Mouse (Mus musculus) T-helper 17 cell (primary cell): ENCODE results near the gene Mtrr.

ENCODE experiments used
- in situ Hi-C, 2 experiments: fragments of 300-600 bp; cut with MboI, MseI; formaldehyde crosslinking; loops; 1 replicate in 1 of 2; 2 replicates in 1 of 2; pipeline ENCODE4 v1.15.1; 2025; ENCODE audit warnings: high pct_unique_total_duplicates in 2 of 2

Mtrr gene

GRCm38 (mm10) chr13:68572247-68572646 lies 9.7 kb downstream of the Mtrr start:
- in situ Hi-C loops, result loop anchor here in 1 of 2 experiments (10.0 kb wide), 1 partner anchor 707 kb away; the partner anchor contains the start of gene BC048507

DNA sequence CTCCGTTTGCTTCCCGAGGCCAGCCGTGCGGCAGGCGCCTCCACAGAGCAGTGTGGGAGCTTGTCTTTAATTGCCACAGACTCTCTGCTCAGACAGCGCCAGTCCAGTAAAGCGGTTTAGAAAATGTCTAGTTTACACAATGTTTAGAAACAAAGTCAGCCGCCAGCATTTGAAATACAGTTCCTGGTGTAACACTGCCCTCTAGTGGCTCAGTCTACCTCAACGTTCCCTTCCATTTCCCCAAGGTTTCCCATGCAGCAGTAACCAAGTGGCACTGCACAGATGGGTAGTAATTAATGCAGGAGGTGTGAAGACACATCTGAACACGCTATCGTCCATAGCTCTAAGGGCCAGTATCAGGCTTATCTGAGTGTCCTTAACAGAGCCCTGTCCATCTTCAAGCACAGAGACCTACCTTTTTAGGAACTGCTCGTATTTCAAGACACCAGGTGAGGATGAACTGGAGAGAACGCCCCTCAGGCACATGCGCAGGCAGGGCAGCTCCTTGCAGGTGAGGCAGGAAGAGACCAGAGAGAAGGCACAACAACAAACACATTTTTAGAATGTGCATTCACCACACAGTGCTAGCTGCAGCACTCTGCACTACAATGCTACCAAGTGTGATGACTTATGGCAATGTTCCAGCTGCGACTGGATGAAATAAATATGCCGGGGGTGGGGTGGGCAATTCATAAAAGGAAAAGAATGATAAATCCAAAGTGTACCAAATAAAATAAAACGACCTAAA lies 12.2 kb downstream of the Mtrr start:
- in situ Hi-C loops, result loop anchor here in 1 of 2 experiments (10.0 kb wide), 1 partner anchor 705 kb away; the partner anchor contains the start of gene BC048507

- in situ Hi-C loops, result no loop called here
These were observed 13.4 kb downstream of the Mtrr start for GRCm38 (mm10) chr13:68568548-68568947.

DNA sequence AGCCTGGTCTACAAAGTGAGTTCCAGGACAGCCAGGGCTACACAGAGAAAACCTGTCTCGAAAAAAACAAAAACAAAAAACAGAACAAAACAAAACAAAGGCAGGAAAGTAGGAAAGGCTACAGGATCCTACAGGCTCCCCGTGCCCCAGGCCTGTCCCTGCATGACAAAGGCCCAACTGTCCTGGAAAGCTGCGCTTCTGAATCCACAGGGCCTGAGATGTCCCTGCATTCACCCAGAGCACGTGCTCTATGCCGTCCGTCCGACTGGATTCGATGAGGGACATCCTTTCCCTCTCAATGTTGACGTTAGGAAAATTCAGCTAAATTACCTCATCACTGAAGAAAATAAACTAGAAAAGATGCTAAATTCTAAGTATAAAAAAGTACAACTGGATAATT lies 13.8 kb downstream of the Mtrr start:
- in situ Hi-C loops, result no loop called here

GRCm38 (mm10) chr13:68553391-68553790 lies 28.6 kb downstream of the Mtrr start:
- in situ Hi-C loops, result loop anchor here in 1 of 2 experiments (5.0 to 10.0 kb wide), 2 partner anchors 236 to 379 kb away; no protein-coding TSS in a partner anchor
